8 mouse cellular contexts compared by ENCODE assay signal in genomic region chr7:80580368-80580767, GRCm38 (mm10). TPM values are rescaled to one million over a fixed set of nuclear protein-coding genes. Genes with fewer than 3 reads are reported as not detected.
DNase-seq lines count a peak whose midpoint lies in the region; ATAC-seq and TF ChIP-seq lines count a peak whose summit lies in the region.

No protein-coding gene starts in this region.

- no peaks in the 10 kb centered on the region for H3K9me3 ChIP-seq in forebrain, embryonic 13.5 days (replicated peaks)

- peak; percentile 81; the same call in 1 of the 2 replicates for TF ChIP-seq CTCF in thymus, adult 2 months (IDR thresholded peaks at IDR 0.05; ENCODE audit: borderline replicate concordance, control insufficient read depth, extremely low read depth, insufficient read depth, low read length, poor library complexity)

- no peaks in the 10 kb centered on the region for H3K36me3 ChIP-seq in thymus, adult 2 months (ENCODE audit: control insufficient read depth, insufficient read depth, low read length)
- no peaks in the 10 kb centered on the region for H3K36me3 ChIP-seq in forebrain, embryonic 13.5 days (ENCODE audit: poor library complexity, severe bottlenecking)

- no peaks in the 10 kb centered on the region for H3K27me3 ChIP-seq in thymus, adult 2 months (ENCODE audit: control insufficient read depth, insufficient read depth, low read length)
- no peaks in the 10 kb centered on the region for H3K27me3 ChIP-seq in forebrain, embryonic 13.5 days

- H3K4me3 ChIP-seq in thymus, adult 2 months (ENCODE audit: control insufficient read depth, insufficient read depth, low read length) = no peak overlapping the region
- H3K4me3 ChIP-seq in forebrain, embryonic 13.5 days = no peak overlapping the region

- 36% methylated on average over 6 of the region's 6 CpGs for WGBS in thymus, adult 2 months
- 39% methylated on average over 6 of the region's 6 CpGs for WGBS in forebrain, embryonic 13.5 days

- no peak overlapping the region for H3K27ac ChIP-seq in thymus, adult 2 months (ENCODE audit: control insufficient read depth, insufficient read depth, low read length)
- no peak overlapping the region for H3K27ac ChIP-seq in forebrain, embryonic 13.5 days

- TF ChIP-seq POLR2A in thymus, adult 2 months (IDR thresholded peaks at IDR 0.05; ENCODE audit: control insufficient read depth, extremely low read depth, insufficient read depth, low read length, poor library complexity) = no peak

- peak; percentile 30 for ATAC-seq in granulocyte monocyte progenitor cell, adult 5-6 weeks (replicated peaks; ENCODE audit: poor library complexity, severe bottlenecking)
- no peak for ATAC-seq in forebrain, embryonic 13.5 days

- no peak overlapping the region for H3K4me2 ChIP-seq in forebrain, embryonic 13.5 days

- peaks cover 38% of the 10 kb centered on the region for H3K4me1 ChIP-seq in thymus, adult 2 months (replicated peaks; ENCODE audit: control insufficient read depth, insufficient read depth, low read length)
- H3K4me1 ChIP-seq in forebrain, embryonic 13.5 days = no peaks in the 10 kb centered on the region

- no peak overlapping the region for H3K9ac ChIP-seq in forebrain, embryonic 13.5 days

- DNase-seq in heart, adult 11 months = peak; percentile 94
- no peak for DNase-seq in heart, adult 8-10 months (ENCODE audit: low spot score)
- DNase-seq in A20 (ENCODE audit: low read depth, low spot score) = peak; percentile 41
- DNase-seq in T-cell, adult 2 months (ENCODE audit: low spot score) = peak; percentile 37
- peak; percentile 56 for DNase-seq in lung, postnatal 14 days
- peak; percentile 40 for DNase-seq in thymus, adult 2 months

RNA-seq across cellular contexts. Expression of gene Blm, which starts 45.4 kb away (rescaled TPM):
- total RNA-seq in heart, adult 8-10 months (2022) = 1 to 10 TPM in 2 of 4 experiments, under 1 TPM in 2; 0.57 to 1.7 (median 1.2) TPM
- total RNA-seq in granulocyte monocyte progenitor cell, adult 5-6 weeks (2014; fragmentation: Nextera tagmentation) = 49.2 and 57.4 TPM in 2 replicates
- total RNA-seq in granulocyte monocyte progenitor cell, adult 5-6 weeks (2017) = 37.3 and 39.0 TPM in 2 replicates
- 6.3 and 6.4 TPM in 2 replicates for polyA plus RNA-seq in thymus, adult 2 months (2012; rRNA removed)
- 23.7 and 26.6 TPM in 2 replicates for polyA plus RNA-seq in forebrain, embryonic 13.5 days (2015; fragmentation: Nextera tagmentation; extraction: Ambion mirVana)

Comparison
In these comparisons a context has a peak if more than half of its experiments do, and no peak if none do; other contexts are left out.
1. RNA of gene Blm, which starts 45.4 kb away (total RNA-seq): 37.3 to 57.4 TPM in granulocyte monocyte progenitor cell, adult 5-6 weeks; 0.57 to 1.7 TPM in heart, adult 8-10 months; every median in the first group is over 10 times any median in the second.